ENCODE assay signal across 16 mouse cellular contexts in genomic region chr8:75086002-75086401, GRCm38 (mm10). TPM values are rescaled to one million over a fixed set of nuclear protein-coding genes. Genes with fewer than 3 reads are reported as not detected.
DNase-seq lines count a peak whose midpoint lies in the region; ATAC-seq and TF ChIP-seq lines count a peak whose summit lies in the region.
"Had no signal": no experiment of that assay in that cellular context is flagged by ENCODE, and none has a peak within 500 bp of the region (broad histone marks: within the 10 kb centered on the region; RNA-seq: fewer than 3 reads in every experiment).

No protein-coding gene starts in this region.

- H3K9ac ChIP-seq in hindbrain, postnatal 0 days (replicated peaks; ENCODE audit: low read length), result no peak overlapping the region
- H3K9ac ChIP-seq: hindbrain, embryonic 12.5 days had no signal

- H3K27ac ChIP-seq in gastrocnemius, adult 2 months, result peak overlapping the region; percentile 77
- H3K27ac ChIP-seq in spleen, adult 2 months (ENCODE audit: insufficient read depth, low read length), result peak overlapping the region; percentile 3; the same call in 1 of the 2 replicates
- H3K27ac ChIP-seq in hindbrain, postnatal 0 days, result no peak overlapping the region
- H3K27ac ChIP-seq: hindbrain, embryonic 12.5 days had no signal

- 77% methylated on average over 2 of the region's 2 CpGs for WGBS in spleen, adult 2 months
- 87% methylated on average over 2 of the region's 2 CpGs for WGBS in hindbrain, postnatal 0 days

- H3K4me1 ChIP-seq in spleen, adult 2 months (ENCODE audit: control insufficient read depth, insufficient read depth, insufficient read length), result peaks cover 21% of the 10 kb centered on the region; the same call in 1 of the 2 replicates
- H3K4me1 ChIP-seq in hindbrain, postnatal 0 days (ENCODE audit: insufficient read depth, low read length), result no peaks in the 10 kb centered on the region

- no peaks in the 10 kb centered on the region for H3K36me3 ChIP-seq in spleen, adult 2 months (ENCODE audit: control insufficient read depth, insufficient read depth, low read length)
- no peaks in the 10 kb centered on the region for H3K36me3 ChIP-seq in hindbrain, postnatal 0 days (ENCODE audit: insufficient read depth, low read length)
- H3K36me3 ChIP-seq: hindbrain, embryonic 12.5 days had no signal

- no peaks in the 10 kb centered on the region; the same call in 1 of the 2 replicates for H3K27me3 ChIP-seq in spleen, adult 2 months (ENCODE audit: control insufficient read depth, insufficient read depth, low read length)
- no peaks in the 10 kb centered on the region for H3K27me3 ChIP-seq in hindbrain, postnatal 0 days (ENCODE audit: insufficient read depth, low read length)
- H3K27me3 ChIP-seq: hindbrain, embryonic 12.5 days had no signal

- no peak overlapping the region for H3K4me2 ChIP-seq in hindbrain, postnatal 0 days (ENCODE audit: low read depth, low read length)
- H3K4me2 ChIP-seq: hindbrain, embryonic 12.5 days had no signal

- DNase-seq in gastrocnemius, adult 2 months, result no peak
- DNase-seq in gastrocnemius, postnatal 10 days, result no peak
- no peak for DNase-seq in spleen, adult 2 months (ENCODE audit: low read depth in 1 of 2, low spot score in 2 of 2)
- no peak for DNase-seq in spleen, adult 18-20 months
- DNase-seq in lung, postnatal 25 days (ENCODE audit: low spot score), result peak; percentile 54
- no peak for DNase-seq in layer of hippocampus, postnatal 14 days (ENCODE audit: low spot score in 2 of 2)
- no peak for DNase-seq in hindbrain, postnatal 0 days (ENCODE audit: low spot score)
- DNase-seq: adrenal gland, postnatal 25 days; cerebellum, adult 18-20 months; embryo, embryonic 11 days; right cerebral cortex, postnatal 14 days; thymus, postnatal 4 days had no signal

- no peaks in the 10 kb centered on the region for H3K9me3 ChIP-seq in hindbrain, postnatal 0 days (ENCODE audit: low read length)
- H3K9me3 ChIP-seq: hindbrain, embryonic 12.5 days had no signal

- ATAC-seq in erythroid progenitor cell, adult 5-6 weeks (replicated peaks; ENCODE audit: low FRiP score, poor library complexity, severe bottlenecking), result no peak
- ATAC-seq in hindbrain, postnatal 0 days, result no peak
- ATAC-seq: intestine, postnatal 0 days; midbrain, embryonic 16.5 days had no signal

- no peak overlapping the region for H3K4me3 ChIP-seq in gastrocnemius, adult 2 months
- no peak overlapping the region for H3K4me3 ChIP-seq in spleen, adult 2 months (ENCODE audit: extremely low read depth, insufficient read depth, insufficient read length)
- H3K4me3 ChIP-seq in hindbrain, postnatal 0 days (ENCODE audit: low read length), result no peak overlapping the region
- H3K4me3 ChIP-seq: hindbrain, embryonic 12.5 days had no signal

- no peak for TF ChIP-seq POLR2A in spleen, adult 2 months (IDR thresholded peaks at IDR 0.05; ENCODE audit: low read depth, low read length)

- intact Hi-C loops in gastrocnemius, adult 2 months (cut with DNase I), result no loop called here

- TF ChIP-seq CTCF in gastrocnemius, adult 2 months (IDR thresholded peaks at IDR 0.05), result no peak
- no peak for TF ChIP-seq CTCF in spleen, adult 2 months (IDR thresholded peaks at IDR 0.05; ENCODE audit: extremely low read depth, insufficient read depth, insufficient read length, insufficient replicate concordance)
- TF ChIP-seq CTCF in hindbrain, postnatal 0 days (IDR thresholded peaks at IDR 0.05; ENCODE audit: low read depth), result no peak

RNA-seq across cellular contexts. Expression of gene Hmox1, which starts 7.4 kb away (rescaled TPM):
- 1 to 10 TPM; 5.8 to 7.4 TPM for total RNA-seq in gastrocnemius, adult 2 months (2021)
- total RNA-seq in gastrocnemius, postnatal 10 days (2021), result 10 to 100 TPM; 14.8 to 24.3 TPM
- 222 and 386 TPM in 2 replicates for polyA plus RNA-seq in spleen, adult 2 months (2012; rRNA removed)
- total RNA-seq in layer of hippocampus, postnatal 14 days (2021), result 1 to 10 TPM; 5.0 to 6.0 TPM
- total RNA-seq in erythroid progenitor cell, adult 5-6 weeks (2015; ENCODE audit: low replicate concordance), result 66.7 and 90.8 TPM in 2 replicates
- 68.0 and 100 TPM in 2 replicates for total RNA-seq in erythroid progenitor cell, adult 5-6 weeks (2017; ENCODE audit: low replicate concordance)
- total RNA-seq in hindbrain, postnatal 0 days (2014; rRNA removed), result 12.1 and 14.6 TPM in 2 replicates
- 16.2 and 21.3 TPM in 2 replicates for polyA plus RNA-seq in hindbrain, postnatal 0 days (2015; fragmentation: Nextera tagmentation; extraction: Ambion mirVana)

RNA-seq across cellular contexts. Expression of gene Mcm5, which starts 23.4 kb away (rescaled TPM):
- 1 to 10 TPM in 1 of 2 experiments, under 1 TPM in 1; 0.89 to 1.1 TPM for total RNA-seq in gastrocnemius, adult 2 months (2021)
- 10 to 100 TPM; 11.9 to 15.5 TPM for total RNA-seq in gastrocnemius, postnatal 10 days (2021)
- polyA plus RNA-seq in spleen, adult 2 months (2012; rRNA removed), result 34.8 and 44.1 TPM in 2 replicates
- total RNA-seq in layer of hippocampus, postnatal 14 days (2021), result 1 to 10 TPM; 7.2 to 7.6 TPM
- 54.1 and 104 TPM in 2 replicates for total RNA-seq in erythroid progenitor cell, adult 5-6 weeks (2015; ENCODE audit: low replicate concordance)
- 166 and 198 TPM in 2 replicates for total RNA-seq in erythroid progenitor cell, adult 5-6 weeks (2017; ENCODE audit: low replicate concordance)
- 41.0 and 43.0 TPM in 2 replicates for total RNA-seq in hindbrain, postnatal 0 days (2014; rRNA removed)
- 27.7 and 28.4 TPM in 2 replicates for polyA plus RNA-seq in hindbrain, postnatal 0 days (2015; fragmentation: Nextera tagmentation; extraction: Ambion mirVana)

RNA-seq across cellular contexts. Expression of gene Tom1, which starts 52.5 kb away (rescaled TPM):
- total RNA-seq in gastrocnemius, adult 2 months (2021), result 10 to 100 TPM; 45.9 to 49.7 TPM
- 10 to 100 TPM; 43.2 to 47.1 TPM for total RNA-seq in gastrocnemius, postnatal 10 days (2021)
- polyA plus RNA-seq in spleen, adult 2 months (2012; rRNA removed), result 24.7 and 29.7 TPM in 2 replicates
- 10 to 100 TPM; 33.3 to 35.6 TPM for total RNA-seq in layer of hippocampus, postnatal 14 days (2021)
- 17.3 and 18.0 TPM in 2 replicates for total RNA-seq in erythroid progenitor cell, adult 5-6 weeks (2015; ENCODE audit: low replicate concordance)
- total RNA-seq in erythroid progenitor cell, adult 5-6 weeks (2017; ENCODE audit: low replicate concordance), result 4.4 and 9.5 TPM in 2 replicates
- total RNA-seq in hindbrain, postnatal 0 days (2014; rRNA removed), result 45.9 and 55.0 TPM in 2 replicates
- 48.2 and 49.2 TPM in 2 replicates for polyA plus RNA-seq in hindbrain, postnatal 0 days (2015; fragmentation: Nextera tagmentation; extraction: Ambion mirVana)
